Mouse (Mus musculus) erythroblast, embryonic 14.5 days (primary cell): ENCODE data around the gene Tbxas1. TPM values are rescaled to one million over a fixed set of nuclear protein-coding genes. Genes with fewer than 3 reads are reported as not detected.

Source experiments
- H3K27me3 ChIP-seq: 2 replicates; pipeline ENCODE4 v1.6.1; 2012; ENCODE audit warnings: inconsistent platforms; ENCODE audit not compliant: control insufficient read depth
- H3K36me3 ChIP-seq: 2 replicates; pipeline ENCODE4 v1.6.1; 2012; ENCODE audit warnings: mild to moderate bottlenecking, inconsistent platforms; ENCODE audit not compliant: control insufficient read depth
- H3K4me1 ChIP-seq: 2 replicates; pipeline ENCODE4 v1.6.1; 2012; ENCODE audit warnings: inconsistent platforms; ENCODE audit not compliant: control insufficient read depth
- H3K4me3 ChIP-seq: replicated peaks from 2 replicates; pipeline ENCODE3; 2012; ENCODE audit warnings: moderate library complexity, mild to moderate bottlenecking, inconsistent platforms
- H3K9me3 ChIP-seq: 2 replicates; pipeline ENCODE4 v1.6.1; 2012; ENCODE audit warnings: low read length, inconsistent platforms, mixed read lengths; ENCODE audit not compliant: control insufficient read depth
- GATA1 ChIP-seq: IDR thresholded peaks from 2 replicates; pipeline ENCODE4 v1.6.1; 2012; ENCODE audit warnings: low read length, inconsistent platforms, mixed read lengths
- TAL1 ChIP-seq: IDR thresholded peaks from 3 replicates; pipeline ENCODE4 v1.6.1; 2012; ENCODE audit warnings: low read length, inconsistent platforms, mixed read lengths
- polyA plus RNA-seq: library from polyadenylated mRNA; stranded (reverse); fragments of >175 nt; gene quantifications from 2 replicates; pipeline ENCODE4 v1.2.3, GENCODE M21; 2012

Gene Tbxas1
- polyA plus RNA-seq, 1 experiment, result 0.19 TPM

- H3K4me1 ChIP-seq, result no peaks in the 10 kb centered on the region
- no peaks in the 10 kb centered on the region for H3K9me3 ChIP-seq
- no peak for TF ChIP-seq GATA1
- TF ChIP-seq TAL1, result no peak
- peaks cover 2% of the 10 kb centered on the region; the same call in 1 of the 2 replicates for H3K27me3 ChIP-seq
- no peak overlapping the region for H3K4me3 ChIP-seq
- H3K36me3 ChIP-seq, result no peaks in the 10 kb centered on the region
Observed at GRCm38 (mm10) chr6:39076498-39076897, 201.3 kb downstream of the Tbxas1 start.

DNA sequence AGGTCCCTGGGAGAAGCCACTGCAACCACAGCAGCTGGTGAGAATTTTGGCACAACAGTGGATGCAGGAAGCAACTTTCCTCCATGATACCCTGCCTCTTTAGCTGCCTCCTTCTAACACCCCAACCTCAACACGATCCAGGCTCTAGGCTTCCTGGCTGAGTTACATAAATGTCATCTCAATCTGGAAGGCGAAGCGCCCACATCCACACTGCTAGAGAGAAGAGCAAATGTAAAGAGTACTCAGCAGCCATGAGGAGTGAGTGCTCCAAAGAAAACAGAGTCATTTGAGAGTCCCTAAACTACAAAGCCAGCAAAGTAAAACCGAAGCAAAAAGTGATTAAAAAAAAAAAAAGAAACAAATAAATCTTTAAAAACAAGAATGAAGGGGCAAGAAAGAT is 229.4 kb downstream of the Tbxas1 start:
- Histone ChIP-seq H3K27me3 (no peaks in the 10 kb centered on the region; the same call in 1 of the 2 replicates), H3K4me3 (no peak overlapping the region), H3K9me3 (no peaks in the 10 kb centered on the region), H3K36me3 (no peaks in the 10 kb centered on the region; the same call in 1 of the 2 replicates), H3K4me1 (no peaks in the 10 kb centered on the region)
- TF ChIP-seq GATA1, result no peak
- no peak for TF ChIP-seq TAL1

DNA sequence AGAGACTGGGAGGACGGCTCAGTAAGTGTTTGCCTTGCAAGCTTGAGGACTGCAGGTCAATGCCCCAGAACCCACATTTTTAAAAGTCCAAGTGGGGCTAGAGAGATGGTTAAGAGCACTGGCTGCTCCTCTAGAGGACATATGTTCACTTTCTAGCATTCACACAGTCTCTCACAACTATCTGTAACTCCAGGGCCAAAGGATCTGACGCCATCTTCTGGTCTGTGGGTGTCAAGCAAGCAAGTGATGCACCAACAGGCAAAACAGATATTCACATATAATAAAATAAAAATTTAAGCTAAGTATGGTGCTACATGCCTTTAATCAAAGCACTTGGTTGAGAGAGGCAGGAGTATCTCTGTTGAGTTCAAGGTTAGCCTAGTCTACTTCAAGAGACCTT is 231.6 kb downstream of the Tbxas1 start:
- Histone ChIP-seq H3K27me3 (no peaks in the 10 kb centered on the region; the same call in 1 of the 2 replicates), H3K4me3 (no peak overlapping the region), H3K9me3 (no peaks in the 10 kb centered on the region), H3K36me3 (no peaks in the 10 kb centered on the region; the same call in 1 of the 2 replicates), H3K4me1 (no peaks in the 10 kb centered on the region)
- no peak for TF ChIP-seq GATA1
- TF ChIP-seq TAL1, result no peak

GRCm38 (mm10) chr6:39112701-39113100 is 237.5 kb downstream of the Tbxas1 start:
- H3K27me3 ChIP-seq, result peaks cover 37% of the 10 kb centered on the region
- no peak overlapping the region for H3K4me3 ChIP-seq
- peaks cover 4% of the 10 kb centered on the region; the same call in 1 of the 2 replicates for H3K9me3 ChIP-seq
- TF ChIP-seq GATA1, result no peak
- TF ChIP-seq TAL1, result no peak
- no peaks in the 10 kb centered on the region for H3K36me3 ChIP-seq
- H3K4me1 ChIP-seq, result peaks cover 6% of the 10 kb centered on the region

GRCm38 (mm10) chr6:39113141-39113540 is 237.9 kb downstream of the Tbxas1 start:
- TF ChIP-seq TAL1 (no peak), GATA1 (no peak)
- peaks cover 41% of the 10 kb centered on the region for H3K27me3 ChIP-seq
- H3K4me3 ChIP-seq, result no peak overlapping the region
- peaks cover 10% of the 10 kb centered on the region for H3K4me1 ChIP-seq
- no peaks in the 10 kb centered on the region for H3K36me3 ChIP-seq
- H3K9me3 ChIP-seq, result peaks cover 8% of the 10 kb centered on the region; the same call in 1 of the 2 replicates

GRCm38 (mm10) chr6:39115438-39115837 is 240.2 kb downstream of the Tbxas1 start:
- H3K9me3 ChIP-seq, result peaks cover 19% of the 10 kb centered on the region
- no peak overlapping the region for H3K4me3 ChIP-seq
- peaks cover 16% of the 10 kb centered on the region for H3K4me1 ChIP-seq
- peaks cover 64% of the 10 kb centered on the region for H3K27me3 ChIP-seq
- no peaks in the 10 kb centered on the region for H3K36me3 ChIP-seq
- TF ChIP-seq TAL1, result no peak
- TF ChIP-seq GATA1, result no peak

DNA sequence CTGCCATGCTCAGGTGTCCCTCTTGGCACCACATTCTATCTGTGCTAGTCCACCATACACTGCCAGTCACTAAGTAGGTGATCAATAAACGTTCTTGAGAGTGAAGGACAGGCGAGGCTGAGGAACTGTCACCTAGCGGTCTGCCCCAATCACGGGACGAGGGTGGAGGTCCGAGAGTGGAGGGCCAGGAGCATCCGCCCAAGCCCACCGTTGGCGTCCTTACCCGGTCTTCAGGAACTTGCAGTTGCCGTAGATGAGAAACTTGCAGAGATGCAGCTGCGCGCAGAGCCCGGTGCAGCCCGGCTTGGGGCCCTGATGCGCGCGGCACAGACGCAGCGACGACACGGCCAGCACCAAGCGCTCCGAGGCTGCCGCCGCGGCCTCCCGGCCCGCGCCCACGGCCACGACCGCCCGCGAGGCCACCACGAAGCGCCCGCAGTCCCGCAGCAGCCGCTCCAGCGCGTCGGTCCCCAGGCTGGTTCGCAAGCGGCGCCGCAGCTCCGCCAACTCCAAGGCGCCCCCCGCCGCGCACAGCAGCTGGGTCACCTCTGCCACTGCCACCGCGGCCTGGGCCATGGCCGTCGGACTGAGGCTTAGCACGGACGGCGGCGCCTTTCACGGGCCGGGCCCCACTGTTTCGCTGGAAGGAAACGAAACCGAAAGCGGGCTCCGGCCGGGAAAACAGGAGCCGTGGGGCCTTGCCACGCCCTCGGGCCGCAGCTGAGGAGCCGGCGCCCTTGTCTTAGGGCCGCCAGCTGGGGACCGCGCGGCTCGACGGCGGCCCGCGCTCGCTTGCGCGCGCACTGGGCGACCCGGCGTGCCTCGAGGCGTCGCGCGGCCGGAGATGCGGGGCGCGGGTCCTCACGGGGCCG is 242.6 kb downstream of the Tbxas1 start, which contains the start of gene Parp12:
Gene Parp12 (minus strand): TSS at position 766 of the 872 bp plus-strand sequence.
- H3K27me3 ChIP-seq, result peaks cover 81% of the 10 kb centered on the region
- H3K9me3 ChIP-seq, result peaks cover 19% of the 10 kb centered on the region
- peak within 1 kb of the TSS; percentile 89 for H3K4me3 ChIP-seq
- H3K4me1 ChIP-seq, result peaks cover 16% of the 10 kb centered on the region
- no peak for TF ChIP-seq GATA1
- TF ChIP-seq TAL1, result no peak
- H3K36me3 ChIP-seq, result no peaks in the 10 kb centered on the region

GRCm38 (mm10) chr6:39118456-39118881 is 243.3 kb downstream of the Tbxas1 start:
- H3K27me3 ChIP-seq, result peaks cover 86% of the 10 kb centered on the region
- no peaks in the 10 kb centered on the region for H3K36me3 ChIP-seq
- peaks cover 19% of the 10 kb centered on the region for H3K9me3 ChIP-seq
- no peak for TF ChIP-seq TAL1
- no peak for TF ChIP-seq GATA1
- peak overlapping the region; percentile 89 for H3K4me3 ChIP-seq
- peaks cover 16% of the 10 kb centered on the region for H3K4me1 ChIP-seq

DNA sequence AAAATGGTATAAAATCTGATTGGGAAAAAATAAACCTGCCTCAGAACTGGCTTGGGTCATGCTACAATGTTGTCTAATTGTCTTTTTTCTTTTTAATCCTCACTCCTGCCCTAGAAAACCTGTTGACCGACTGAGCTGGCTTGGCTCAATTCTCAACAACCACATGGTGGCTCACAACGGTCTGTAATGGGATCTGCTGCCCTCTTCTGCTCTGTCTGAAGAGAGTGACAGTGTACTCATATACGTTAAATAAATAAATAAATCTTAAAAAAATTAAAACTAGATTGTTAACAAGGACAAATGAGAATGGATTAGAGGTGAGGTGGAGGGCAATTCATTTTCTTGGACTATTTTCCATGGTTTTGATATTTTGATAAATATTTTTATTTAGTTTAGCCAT is 245.5 kb downstream of the Tbxas1 start:
- Histone ChIP-seq H3K4me3 (no peak overlapping the region), H3K9me3 (peaks cover 19% of the 10 kb centered on the region), H3K27me3 (peaks cover 72% of the 10 kb centered on the region), H3K36me3 (no peaks in the 10 kb centered on the region), H3K4me1 (peaks cover 16% of the 10 kb centered on the region)
- TF ChIP-seq TAL1 (no peak), GATA1 (no peak)
